Mouse (Mus musculus) kidney, postnatal 0 days (tissue): Measurements from ENCODE around the gene Npr1. TPM values are rescaled to one million over a fixed set of nuclear protein-coding genes. Genes with fewer than 3 reads are reported as not detected.

Source experiments
- ATAC-seq: fragments of 200-750 bp; cut with Nextera tagmentation; replicated peaks from 2 replicates; pipeline ENCODE4 v1.8.0; 2017; ENCODE audit warnings: low read depth, moderate number of reproducible peaks, moderate TSS enrichment, moderate library complexity; ENCODE audit not compliant: low FRiP score
- DNase-seq: peaks from one replicate; pipeline ENCODE4 v3.0.0-alpha.2; 2016; ENCODE audit warnings: low spot score
- H3K27ac ChIP-seq: fragments of 300-500 bp; sonication (generic); 2 replicates; pipeline ENCODE4 v1.5.1; 2014; ENCODE audit warnings: mild to moderate bottlenecking
- H3K27me3 ChIP-seq: fragments of 300-500 bp; sonication (generic); 2 replicates; pipeline ENCODE4 v1.6.1; 2014; ENCODE audit warnings: low read length, mixed read lengths; ENCODE audit not compliant: insufficient read depth
- H3K36me3 ChIP-seq: fragments of 300-500 bp; sonication (generic); 2 replicates; pipeline ENCODE4 v1.6.1; 2014; ENCODE audit warnings: low read length, mixed read lengths; ENCODE audit not compliant: insufficient read depth
- H3K4me1 ChIP-seq: fragments of 300-500 bp; sonication (generic); replicated peaks from 2 replicates; pipeline ENCODE4 v1.6.1; 2014; ENCODE audit warnings: antibody characterized with exemption, low read length, mixed read lengths; ENCODE audit not compliant: insufficient read depth
- H3K4me2 ChIP-seq: fragments of 300-500 bp; sonication (generic); 2 replicates; pipeline ENCODE4 v1.6.1; 2014; ENCODE audit warnings: mild to moderate bottlenecking, low read length, moderate library complexity, mixed read lengths
- H3K4me3 ChIP-seq: fragments of 300-500 bp; sonication (generic); replicated peaks from 2 replicates; pipeline ENCODE4 v1.5.1; 2014; ENCODE audit warnings: low read depth, low read length
- H3K9ac ChIP-seq: fragments of 300-500 bp; sonication (generic); 2 replicates; pipeline ENCODE4 v1.6.1; 2014; ENCODE audit warnings: low read depth, low read length
- H3K9me3 ChIP-seq: fragments of 300-500 bp; sonication (generic); replicated peaks from 2 replicates; pipeline ENCODE4 v1.6.1; 2016; ENCODE audit warnings: low read length, inconsistent platforms, mixed read lengths
- CTCF ChIP-seq: IDR thresholded peaks from 2 replicates; pipeline ENCODE4 v1.5.1; 2016; ENCODE audit warnings: antibody characterized with exemption, low read depth, mild to moderate bottlenecking, moderate library complexity
- WGBS: fragments of 180-500 bp; shearing (Covaris S2); extraction: QIAGEN DNeasy Blood & Tissue Kit; methylation state at CpG from one replicate; pipeline ENCODE4 v1.1.7; 2014; 5-methylcytosine and 5-hydroxymethylcytosine counted together
- polyA plus RNA-seq: library from polyadenylated mRNA; unstranded; fragments of >200 nt; fragmentation: Nextera tagmentation; extraction: Ambion mirVana; gene quantifications from 2 replicates; pipeline ENCODE4 v1.2.1, GENCODE M21; 2015

Gene Npr1
- polyA plus RNA-seq, 1 experiment from 2014 or later = 16.7 TPM

- H3K4me3 ChIP-seq = no peak overlapping the region
- H3K4me1 ChIP-seq = 0 out of 2 replicates have a peak, but pooled peaks cover under 1% of the 10 kb centered on the region
- no peaks in the 10 kb centered on the region for H3K9me3 ChIP-seq
- no peaks in the 10 kb centered on the region for H3K36me3 ChIP-seq
- DNase-seq (no peak), ATAC-seq (no peak)
- H3K9ac ChIP-seq = no peak overlapping the region
- no peak overlapping the region for H3K4me2 ChIP-seq
- no peak overlapping the region for H3K27ac ChIP-seq
- WGBS = 91% methylated on average over 14 of the region's 14 CpGs
- H3K27me3 ChIP-seq = no peaks in the 10 kb centered on the region
- TF ChIP-seq CTCF = no peak
Observed at GRCm38 (mm10) chr3:90454931-90455330, 10.7 kb downstream of the Npr1 start.

DNA sequence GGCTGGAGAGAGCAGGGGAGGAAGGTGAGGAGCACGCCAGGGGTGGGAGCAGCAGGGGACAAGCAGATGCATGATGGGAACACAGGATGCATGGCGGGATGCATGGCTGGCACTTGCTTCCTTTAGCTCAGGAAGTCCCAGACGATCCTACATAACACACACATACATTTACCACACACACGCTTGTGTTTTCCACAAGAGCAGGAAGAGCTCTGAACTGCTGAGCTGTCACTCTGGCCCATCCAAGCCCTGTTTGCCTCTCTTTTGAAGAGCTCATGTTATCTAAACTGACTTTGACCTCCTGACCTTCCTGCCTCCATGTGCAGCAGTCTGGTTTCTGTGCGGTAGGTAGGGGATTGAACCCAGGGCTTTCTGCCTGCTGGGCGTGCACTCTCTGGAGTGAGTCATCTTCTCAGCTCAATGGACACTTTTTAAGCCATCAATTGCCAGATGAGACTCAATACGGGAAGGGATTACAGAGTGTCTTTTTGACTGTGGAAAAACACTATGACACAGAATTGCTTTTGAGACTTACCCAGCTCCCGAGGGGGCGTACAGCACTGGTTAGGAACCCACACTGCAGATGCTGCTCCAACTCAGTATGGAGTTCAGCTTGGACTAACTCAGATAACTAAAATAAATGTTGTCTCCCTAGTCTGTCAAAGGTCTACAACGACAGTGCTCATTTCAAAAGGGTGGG, 14.1 kb downstream of the Npr1 start:
- ATAC-seq = no peak
- H3K27ac ChIP-seq = peak overlapping the region; percentile 64; the same call in 1 of the 2 replicates
- no peak overlapping the region for H3K9ac ChIP-seq
- H3K4me2 ChIP-seq = no peak overlapping the region
- H3K4me1 ChIP-seq = no peaks in the 10 kb centered on the region
- H3K27me3 ChIP-seq = no peaks in the 10 kb centered on the region
- no peak for TF ChIP-seq CTCF
- no peaks in the 10 kb centered on the region for H3K9me3 ChIP-seq
- H3K4me3 ChIP-seq = no peak overlapping the region
- WGBS = 63% methylated on average over 10 of the region's 10 CpGs
- H3K36me3 ChIP-seq = no peaks in the 10 kb centered on the region
- peak; percentile 38 for DNase-seq

DNA sequence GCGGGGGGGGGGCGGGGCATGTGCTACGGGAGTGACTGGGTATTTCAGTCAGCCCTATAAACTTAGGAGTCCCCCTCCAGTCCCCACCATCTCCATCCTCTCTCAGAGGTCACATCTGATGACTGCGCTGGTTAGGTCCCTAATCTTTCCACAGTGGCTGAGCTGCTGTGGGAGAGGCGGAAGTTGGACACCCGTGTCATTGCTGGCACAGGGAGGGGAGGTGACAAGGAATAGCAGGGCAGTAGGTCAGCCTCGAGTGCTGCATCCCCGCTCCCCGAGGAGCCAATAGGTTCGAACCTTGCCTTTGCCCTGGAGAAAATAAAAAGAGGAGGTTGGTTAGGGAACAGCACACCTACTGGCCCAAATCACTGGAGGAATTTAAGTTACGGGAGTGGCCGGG, 14.8 kb downstream of the Npr1 start:
- H3K4me2 ChIP-seq = 0 out of 2 replicates have a peak overlapping the region, but pooled peaks have one; percentile 3
- no peak for TF ChIP-seq CTCF
- H3K27me3 ChIP-seq = no peaks in the 10 kb centered on the region
- 30% methylated on average over 12 of the region's 12 CpGs for WGBS
- ATAC-seq = no peak
- H3K9ac ChIP-seq = 0 out of 2 replicates have a peak overlapping the region, but pooled peaks have one; percentile 4
- no peak for DNase-seq
- no peaks in the 10 kb centered on the region for H3K9me3 ChIP-seq
- no peaks in the 10 kb centered on the region for H3K4me1 ChIP-seq
- H3K27ac ChIP-seq = peak overlapping the region; percentile 64
- H3K36me3 ChIP-seq = no peaks in the 10 kb centered on the region
- H3K4me3 ChIP-seq = no peak overlapping the region

- H3K4me2 ChIP-seq = no peak overlapping the region
- peak overlapping the region; percentile 92 for H3K27ac ChIP-seq
- TF ChIP-seq CTCF = no peak
- H3K36me3 ChIP-seq = no peaks in the 10 kb centered on the region
- ATAC-seq (no peak), DNase-seq (no peak)
- H3K4me1 ChIP-seq = no peaks in the 10 kb centered on the region
- no peaks in the 10 kb centered on the region for H3K9me3 ChIP-seq
- H3K4me3 ChIP-seq = no peak overlapping the region
- 64% methylated on average over 6 of the region's 6 CpGs for WGBS
- H3K27me3 ChIP-seq = no peaks in the 10 kb centered on the region
- no peak overlapping the region for H3K9ac ChIP-seq
Observed at GRCm38 (mm10) chr3:90448626-90449025, 17.0 kb downstream of the Npr1 start.

DNA sequence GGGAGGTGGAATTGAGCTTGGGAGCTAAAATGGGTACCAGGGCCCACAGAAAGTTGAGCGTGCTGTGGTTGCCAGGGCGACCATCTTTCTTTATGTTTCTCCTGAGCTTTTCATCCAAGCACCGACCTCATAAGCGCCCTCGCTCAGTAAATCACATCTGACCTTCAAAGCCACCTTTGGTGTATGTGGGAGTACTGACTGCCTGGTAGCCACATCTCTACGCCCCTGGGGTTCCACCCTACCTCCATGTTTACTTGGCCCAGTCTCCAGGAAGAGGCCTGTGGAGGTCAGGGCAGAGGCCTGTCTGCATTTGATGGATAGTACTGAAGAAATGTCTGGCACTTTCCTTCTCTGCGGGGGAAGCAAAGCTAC, 18.6 kb downstream of the Npr1 start:
- Histone ChIP-seq H3K4me1 (no peaks in the 10 kb centered on the region), H3K27me3 (no peaks in the 10 kb centered on the region), H3K27ac (peak overlapping the region; percentile 92), H3K4me3 (no peak overlapping the region), H3K4me2 (peak overlapping the region; percentile 46), H3K9ac (peak overlapping the region; percentile 32; the same call in 1 of the 2 replicates), H3K9me3 (no peaks in the 10 kb centered on the region), H3K36me3 (no peaks in the 10 kb centered on the region)
- WGBS = 19% methylated on average over 7 of the region's 7 CpGs
- ATAC-seq (peak; percentile 44; the same call in 1 of the 2 replicates), DNase-seq (peak; percentile 85)
- no peak for TF ChIP-seq CTCF

DNA sequence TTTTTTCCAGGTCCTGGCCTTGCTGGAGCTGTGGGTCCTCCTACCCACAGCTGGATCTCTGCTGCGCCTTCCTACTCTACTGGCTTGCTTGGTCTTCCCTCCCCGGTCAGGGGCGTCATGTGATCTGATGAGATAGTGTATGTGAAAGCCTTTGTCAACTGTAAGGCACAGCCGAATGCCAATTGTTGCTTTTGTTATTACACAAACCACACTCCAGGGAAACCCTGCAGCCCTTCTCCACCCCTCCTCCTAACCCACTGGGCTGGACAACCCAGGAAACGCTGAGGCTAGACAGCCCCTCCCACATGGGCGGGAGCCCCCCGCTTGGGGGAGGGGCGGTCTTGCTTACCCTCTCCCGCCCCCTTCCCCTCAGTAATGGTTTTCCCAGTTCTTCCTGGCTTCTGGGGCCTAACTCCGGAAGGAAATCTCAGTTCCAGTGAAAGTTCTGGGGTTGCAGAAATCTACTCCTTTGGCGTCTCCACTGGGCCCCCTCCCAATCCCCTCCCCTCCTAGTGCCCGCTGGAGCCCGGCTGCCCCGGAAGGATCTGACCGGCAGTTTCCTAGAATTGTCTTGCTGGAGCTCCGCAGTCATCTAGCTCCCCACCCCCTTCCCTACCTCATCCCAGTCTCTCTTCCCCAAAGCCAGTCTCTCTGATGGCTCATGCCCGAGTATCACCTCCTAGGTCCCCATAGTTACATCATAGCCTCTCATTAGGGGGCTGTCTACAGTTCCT, 19.1 kb downstream of the Npr1 start:
- no peaks in the 10 kb centered on the region for H3K9me3 ChIP-seq
- peak overlapping the region; percentile 92 for H3K27ac ChIP-seq
- ATAC-seq (peak; percentile 93), DNase-seq (peak; percentile 97)
- H3K4me1 ChIP-seq = no peaks in the 10 kb centered on the region
- H3K9ac ChIP-seq = peak overlapping the region; percentile 32; the same call in 1 of the 2 replicates
- TF ChIP-seq CTCF = 0 out of 2 replicates have a peak, but pooled peaks have one; percentile 28
- 2% methylated on average over 17 of the region's 17 CpGs for WGBS
- no peaks in the 10 kb centered on the region for H3K36me3 ChIP-seq
- H3K4me2 ChIP-seq = peak overlapping the region; percentile 46
- H3K4me3 ChIP-seq = peak overlapping the region; percentile 8; the same call in 1 of the 2 replicates
- no peaks in the 10 kb centered on the region for H3K27me3 ChIP-seq
